Mouse (Mus musculus) small intestine, adult 2 months (tissue): Measurements from ENCODE around the gene Gh.

Experiments used
- CTCF ChIP-seq: fragments of 200-500 bp; IDR thresholded peaks from 2 replicates; pipeline ENCODE4 v1.5.1; 2012; ENCODE audit warnings: low read depth, mild to moderate bottlenecking, control low read depth, inconsistent platforms, low read length, moderate library complexity, mixed read lengths; ENCODE audit not compliant: insufficient replicate concordance, insufficient read length; ENCODE audit errors: extremely low read depth
- POLR2A ChIP-seq: fragments of 200-500 bp; IDR thresholded peaks from 2 replicates; pipeline ENCODE4 v1.6.1; 2012; ENCODE audit warnings: low read depth, mild to moderate bottlenecking, control low read depth, inconsistent platforms, low read length, moderate library complexity

DNA sequence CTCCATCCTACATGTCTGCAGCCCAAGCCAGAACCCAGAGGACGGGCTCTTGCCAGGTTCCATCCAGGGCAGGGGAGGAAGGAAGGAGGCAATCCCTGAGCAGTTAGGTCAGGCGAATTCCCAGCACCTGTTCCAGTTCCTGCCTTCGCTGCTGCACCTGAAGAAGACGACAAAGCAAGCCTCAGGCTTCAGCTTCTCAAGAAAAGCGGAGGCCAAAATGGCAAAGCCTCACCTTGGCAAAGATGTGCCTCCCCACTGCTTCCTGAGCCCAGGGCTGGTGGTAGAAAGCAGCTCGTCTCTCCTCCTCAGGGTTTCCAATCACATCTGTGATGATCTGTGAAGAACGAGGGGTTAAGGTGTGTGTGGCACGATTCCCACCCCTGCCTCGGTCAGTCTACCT, 37.7 kb downstream of the Gh start:
- no peak for TF ChIP-seq CTCF
- TF ChIP-seq POLR2A, result no peak
